28 mouse cellular contexts compared by ENCODE assay signal in the genomic region with DNA sequence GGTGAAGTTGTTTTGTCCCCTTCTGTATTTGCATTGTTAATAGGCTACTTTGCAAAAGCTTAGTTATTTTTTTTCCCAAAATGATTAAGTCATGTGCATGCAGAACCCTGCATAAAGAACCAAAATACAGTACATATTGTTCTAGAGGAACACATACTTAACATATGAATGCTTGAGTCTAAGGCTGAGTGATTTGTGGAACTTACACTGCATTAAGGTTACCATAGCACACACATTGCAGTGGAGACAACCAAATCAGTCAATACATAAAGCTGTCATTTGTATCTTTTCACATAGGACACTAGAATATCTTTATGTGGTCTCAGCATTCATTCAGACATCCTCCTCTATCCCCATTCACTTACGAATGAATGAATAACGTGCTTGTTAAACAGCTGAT.
DNase-seq lines count a peak whose midpoint lies in the region; ATAC-seq and TF ChIP-seq lines count a peak whose summit lies in the region.
"Had no signal": no experiment of that assay in that cellular context is flagged by ENCODE, and none has a peak within 500 bp of the region (broad histone marks: within the 10 kb centered on the region; RNA-seq: fewer than 3 reads in every experiment).

No protein-coding gene starts in this region.

- no peaks in the 10 kb centered on the region for H3K27me3 ChIP-seq in midbrain, embryonic 11.5 days (ENCODE audit: control insufficient read depth, insufficient read depth, low read length)
- H3K27me3 ChIP-seq in midbrain, embryonic 14.5 days (ENCODE audit: control insufficient read depth, insufficient read depth, low read length) = no peaks in the 10 kb centered on the region
- H3K27me3 ChIP-seq in forebrain, embryonic 14.5 days (replicated peaks; ENCODE audit: control insufficient read depth, insufficient read depth, low read length) = no peaks in the 10 kb centered on the region
- H3K27me3 ChIP-seq in hindbrain, postnatal 0 days (ENCODE audit: insufficient read depth, low read length) = no peaks in the 10 kb centered on the region
- H3K27me3 ChIP-seq: CH12.LX; embryonic facial prominence, embryonic 13.5 days; hindbrain, embryonic 15.5 days; liver, embryonic 13.5 days; stomach, embryonic 15.5 days had no signal

- H3K9ac ChIP-seq in midbrain, embryonic 11.5 days (ENCODE audit: low read length) = no peak overlapping the region
- no peak overlapping the region for H3K9ac ChIP-seq in midbrain, embryonic 14.5 days (replicated peaks; ENCODE audit: low read length)
- no peak overlapping the region for H3K9ac ChIP-seq in forebrain, embryonic 14.5 days (ENCODE audit: low read length)
- no peak overlapping the region for H3K9ac ChIP-seq in hindbrain, postnatal 0 days (replicated peaks; ENCODE audit: low read length)
- H3K9ac ChIP-seq: embryonic facial prominence, embryonic 13.5 days; hindbrain, embryonic 15.5 days; liver, embryonic 13.5 days; stomach, embryonic 15.5 days had no signal

- peak; percentile 1 for DNase-seq in embryo, embryonic 10.5 days (ENCODE audit: low spot score)
- no peak for DNase-seq in embryo, embryonic 11 days
- DNase-seq in midbrain, embryonic 11.5 days (ENCODE audit: low spot score, missing footprints) = no peak
- no peak for DNase-seq in midbrain, embryonic 14.5 days
- DNase-seq in forebrain, embryonic 14.5 days (ENCODE audit: low spot score) = peak; percentile 20
- DNase-seq in hindbrain, postnatal 0 days (ENCODE audit: low spot score) = peak; percentile 1
- no peak for DNase-seq in left cerebral cortex, postnatal 4 days
- DNase-seq: adrenal gland, adult 2 months; adrenal gland, postnatal 36 days; cerebellum, adult 8-10 months; cerebellum, postnatal 36 days; gastrocnemius, postnatal 14 days; heart, postnatal 14 days; kidney, adult 8-10 months; kidney, postnatal 4 days; liver, embryonic 13.5 days; lung, adult 2 months; lung, postnatal 10 days; right cerebral cortex, postnatal 25 days had no signal

- 79% methylated on average over 2 of the region's 2 CpGs for WGBS in midbrain, embryonic 11.5 days
- WGBS in midbrain, embryonic 14.5 days = 46% methylated on average over 2 of the region's 2 CpGs
- 21% methylated on average over 2 of the region's 2 CpGs for WGBS in forebrain, embryonic 14.5 days
- 30% methylated on average over 2 of the region's 2 CpGs for WGBS in hindbrain, postnatal 0 days

- no peak for TF ChIP-seq CTCF in hindbrain, postnatal 0 days (IDR thresholded peaks at IDR 0.05; ENCODE audit: low read depth)

- H3K36me3 ChIP-seq in midbrain, embryonic 11.5 days (ENCODE audit: control insufficient read depth, insufficient read depth, low read length) = no peaks in the 10 kb centered on the region
- no peaks in the 10 kb centered on the region for H3K36me3 ChIP-seq in midbrain, embryonic 14.5 days (ENCODE audit: control insufficient read depth, insufficient read depth, low read length)
- H3K36me3 ChIP-seq in forebrain, embryonic 14.5 days (ENCODE audit: control insufficient read depth, insufficient read depth, low read length) = no peaks in the 10 kb centered on the region
- H3K36me3 ChIP-seq in hindbrain, postnatal 0 days (ENCODE audit: insufficient read depth, low read length) = no peaks in the 10 kb centered on the region
- H3K36me3 ChIP-seq: embryonic facial prominence, embryonic 13.5 days; hindbrain, embryonic 15.5 days; liver, embryonic 13.5 days; midbrain, embryonic 10.5 days; stomach, embryonic 15.5 days had no signal

- no peak overlapping the region for H3K4me3 ChIP-seq in midbrain, embryonic 11.5 days (ENCODE audit: low read depth, low read length)
- H3K4me3 ChIP-seq in midbrain, embryonic 14.5 days (replicated peaks; ENCODE audit: low read depth, low read length) = no peak overlapping the region
- no peak overlapping the region for H3K4me3 ChIP-seq in forebrain, embryonic 14.5 days (ENCODE audit: low read depth, low read length)
- no peak overlapping the region for H3K4me3 ChIP-seq in hindbrain, postnatal 0 days (ENCODE audit: low read length)
- H3K4me3 ChIP-seq: embryonic facial prominence, embryonic 13.5 days; hindbrain, embryonic 15.5 days; liver, embryonic 13.5 days; midbrain, embryonic 10.5 days; stomach, embryonic 15.5 days had no signal

- H3K9me3 ChIP-seq in midbrain, embryonic 11.5 days (ENCODE audit: control insufficient read depth, low read length) = no peaks in the 10 kb centered on the region
- H3K9me3 ChIP-seq in midbrain, embryonic 14.5 days (ENCODE audit: control insufficient read depth, low read length) = no peaks in the 10 kb centered on the region
- no peaks in the 10 kb centered on the region for H3K9me3 ChIP-seq in forebrain, embryonic 14.5 days (replicated peaks; ENCODE audit: control insufficient read depth, low read length)
- no peaks in the 10 kb centered on the region for H3K9me3 ChIP-seq in hindbrain, postnatal 0 days (ENCODE audit: low read length)
- H3K9me3 ChIP-seq: embryonic facial prominence, embryonic 13.5 days; hindbrain, embryonic 15.5 days; liver, embryonic 13.5 days; midbrain, embryonic 10.5 days; stomach, embryonic 15.5 days had no signal

- H3K4me1 ChIP-seq in midbrain, embryonic 11.5 days (ENCODE audit: control insufficient read depth, insufficient read depth, low read length) = no peaks in the 10 kb centered on the region
- H3K4me1 ChIP-seq in midbrain, embryonic 14.5 days (ENCODE audit: control insufficient read depth, insufficient read depth, low read length) = no peaks in the 10 kb centered on the region
- 0 out of 2 replicates have a peak, but pooled peaks cover 3% of the 10 kb centered on the region for H3K4me1 ChIP-seq in forebrain, embryonic 14.5 days (ENCODE audit: control insufficient read depth, insufficient read depth, low read length)
- no peaks in the 10 kb centered on the region for H3K4me1 ChIP-seq in hindbrain, postnatal 0 days (ENCODE audit: insufficient read depth, low read length)
- H3K4me1 ChIP-seq: embryonic facial prominence, embryonic 13.5 days; hindbrain, embryonic 15.5 days; liver, embryonic 13.5 days; midbrain, embryonic 10.5 days; stomach, embryonic 15.5 days had no signal

- ATAC-seq in midbrain, embryonic 11.5 days (ENCODE audit: low FRiP score) = 0 out of 2 replicates have a peak, but pooled peaks have one; percentile 9
- no peak for ATAC-seq in midbrain, embryonic 14.5 days (ENCODE audit: low FRiP score, low TSS enrichment)
- ATAC-seq in forebrain, embryonic 14.5 days = peak; percentile 70
- peak; percentile 49; the same call in 1 of the 2 replicates for ATAC-seq in hindbrain, postnatal 0 days
- ATAC-seq in inflammation-experienced regulatory T-cells, adult 6 months = no peak
- ATAC-seq: activated CD4-positive, CD25-positive, alpha-beta regulatory T cell, adult 4 months; intestine, embryonic 16.5 days had no signal

- intact Hi-C loops in left cerebral cortex, postnatal 4 days (cut with DNase I) = no loop called here

- H3K27ac ChIP-seq in midbrain, embryonic 11.5 days (ENCODE audit: low read depth, low read length) = no peak overlapping the region
- no peak overlapping the region for H3K27ac ChIP-seq in midbrain, embryonic 14.5 days (replicated peaks; ENCODE audit: low read depth, low read length)
- H3K27ac ChIP-seq in forebrain, embryonic 14.5 days (ENCODE audit: low read depth, low read length) = no peak overlapping the region
- H3K27ac ChIP-seq in hindbrain, postnatal 0 days = no peak overlapping the region
- H3K27ac ChIP-seq: embryonic facial prominence, embryonic 13.5 days; hindbrain, embryonic 15.5 days; kidney, postnatal 0 days; liver, embryonic 13.5 days; midbrain, embryonic 10.5 days; stomach, embryonic 15.5 days had no signal

- no peak overlapping the region for H3K4me2 ChIP-seq in midbrain, embryonic 11.5 days
- H3K4me2 ChIP-seq in midbrain, embryonic 14.5 days (ENCODE audit: low read length) = no peak overlapping the region
- H3K4me2 ChIP-seq in forebrain, embryonic 14.5 days (ENCODE audit: low read length) = no peak overlapping the region
- H3K4me2 ChIP-seq in hindbrain, postnatal 0 days (ENCODE audit: low read depth, low read length) = no peak overlapping the region
- H3K4me2 ChIP-seq: embryonic facial prominence, embryonic 13.5 days; hindbrain, embryonic 15.5 days; liver, embryonic 13.5 days; stomach, embryonic 15.5 days had no signal

Comparison
In these comparisons a context has a peak if more than half of its experiments do, and no peak if none do; other contexts are left out.
1. DNase-seq: peak in embryo, embryonic 10.5 days (single experiment), forebrain, embryonic 14.5 days (single experiment) and hindbrain, postnatal 0 days (single experiment); none in embryo, embryonic 11 days (single experiment), midbrain, embryonic 11.5 days (single experiment), midbrain, embryonic 14.5 days (single experiment) and left cerebral cortex, postnatal 4 days (single experiment).
2. ATAC-seq: peak in midbrain, embryonic 11.5 days (single experiment), forebrain, embryonic 14.5 days (single experiment) and hindbrain, postnatal 0 days (single experiment); none in midbrain, embryonic 14.5 days (single experiment) and inflammation-experienced regulatory T-cells, adult 6 months (single experiment).